Mouse (Mus musculus) midbrain, embryonic 14.5 days (tissue): ENCODE measurements around the gene Mfsd4a. TPM values are rescaled to one million over a fixed set of nuclear protein-coding genes. Genes with fewer than 3 reads are reported as not detected.

Experiments
- ATAC-seq: fragments of 200-750 bp; cut with Nextera tagmentation; 2 replicates; pipeline ENCODE4 v1.8.0; 2017; ENCODE audit warnings: moderate number of reproducible peaks, moderate library complexity; ENCODE audit not compliant: low FRiP score, low TSS enrichment
- DNase-seq: peaks from one replicate; pipeline ENCODE4 v3.0.0-alpha.2; 2015
- H3K27ac ChIP-seq: fragments of 300-500 bp; sonication (generic); replicated peaks from 2 replicates; pipeline ENCODE4 v1.5.1; 2014; ENCODE audit warnings: mild to moderate bottlenecking, low read depth, low read length, moderate library complexity
- H3K27me3 ChIP-seq: fragments of 300-500 bp; sonication (generic); 2 replicates; pipeline ENCODE4 v1.6.1; 2014; ENCODE audit warnings: low read length, control low read depth, mixed read lengths; ENCODE audit not compliant: control insufficient read depth, insufficient read depth
- H3K36me3 ChIP-seq: fragments of 300-500 bp; sonication (generic); 2 replicates; pipeline ENCODE4 v1.6.1; 2014; ENCODE audit warnings: low read length, control low read depth; ENCODE audit not compliant: control insufficient read depth, insufficient read depth
- H3K4me1 ChIP-seq: fragments of 300-500 bp; sonication (generic); 2 replicates; pipeline ENCODE4 v1.6.1; 2014; ENCODE audit warnings: mild to moderate bottlenecking, antibody characterized with exemption, low read length, control low read depth; ENCODE audit not compliant: control insufficient read depth, insufficient read depth
- H3K4me2 ChIP-seq: fragments of 300-500 bp; sonication (generic); 2 replicates; pipeline ENCODE4 v1.6.1; 2014; ENCODE audit warnings: mild to moderate bottlenecking, low read length, moderate library complexity
- H3K4me3 ChIP-seq: fragments of 300-500 bp; sonication (generic); replicated peaks from 2 replicates; pipeline ENCODE4 v1.5.1; 2014; ENCODE audit warnings: low read depth, low read length
- H3K9ac ChIP-seq: fragments of 300-500 bp; sonication (generic); replicated peaks from 2 replicates; pipeline ENCODE4 v1.6.1; 2014; ENCODE audit warnings: mild to moderate bottlenecking, low read length, moderate library complexity
- H3K9me3 ChIP-seq: fragments of 300-500 bp; sonication (generic); 2 replicates; pipeline ENCODE4 v1.6.1; 2016; ENCODE audit warnings: low read length, control low read depth, mixed read lengths; ENCODE audit not compliant: control insufficient read depth
- WGBS: fragments of 180-500 bp; shearing (Covaris S2); extraction: QIAGEN DNeasy Blood & Tissue Kit; methylation state at CpG from one replicate; pipeline ENCODE4 v1.1.7; 2014; 5-methylcytosine and 5-hydroxymethylcytosine counted together
- polyA plus RNA-seq: library from polyadenylated mRNA; unstranded; fragments of >200 nt; fragmentation: Nextera tagmentation; extraction: Ambion mirVana; gene quantifications from 2 replicates; pipeline ENCODE4 v1.2.1, GENCODE M21; 2014

Gene Mfsd4a
- polyA plus RNA-seq, 1 experiment from 2014 or later: 10.2 TPM

DNA sequence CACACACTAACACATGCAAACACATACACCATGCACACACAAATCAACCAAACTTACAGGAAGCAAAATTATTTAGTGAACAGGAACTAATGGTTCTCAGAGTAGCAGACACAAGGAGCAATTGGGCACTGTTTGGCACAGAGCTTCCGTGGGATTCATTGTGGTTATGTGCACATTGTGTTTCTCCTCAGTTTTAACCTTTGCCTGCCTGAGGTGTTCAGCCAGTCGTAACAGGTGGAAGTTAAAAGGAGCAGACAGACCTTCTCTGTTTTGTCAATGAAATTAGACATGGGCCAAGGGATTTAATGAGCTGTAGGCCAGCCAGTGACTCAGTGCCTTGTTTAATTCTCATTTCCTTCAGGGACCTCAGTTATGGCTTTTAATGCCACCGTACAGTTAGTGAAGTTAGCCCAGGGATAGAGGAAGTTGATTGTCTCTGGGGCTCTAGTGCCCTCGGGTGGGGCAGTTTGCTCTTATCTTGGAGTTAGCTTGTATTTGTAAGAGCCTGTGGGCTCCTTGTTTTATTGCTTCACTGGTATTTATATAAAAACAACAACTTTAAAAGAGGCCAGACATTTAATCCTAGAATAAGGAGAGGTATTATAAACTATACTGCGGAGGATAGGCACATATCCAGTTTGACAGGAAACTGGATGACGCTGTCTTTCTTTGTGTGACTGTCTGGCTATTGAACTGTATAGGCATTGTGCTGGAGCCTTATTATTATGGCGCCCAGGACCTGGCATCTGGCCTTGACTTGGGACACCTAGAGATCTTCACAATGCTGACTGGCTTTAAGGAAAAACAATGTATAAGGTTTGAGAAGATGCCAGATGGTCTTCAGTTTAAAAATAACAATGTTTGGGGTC is 17.6 kb upstream of the Mfsd4a start:
- Histone ChIP-seq H3K9ac (no peak overlapping the region), H3K4me3 (no peak overlapping the region), H3K27me3 (no peaks in the 10 kb centered on the region), H3K27ac (no peak overlapping the region), H3K4me1 (no peaks in the 10 kb centered on the region), H3K36me3 (no peaks in the 10 kb centered on the region), H3K9me3 (peaks cover 7% of the 10 kb centered on the region; the same call in 1 of the 2 replicates), H3K4me2 (no peak overlapping the region)
- DNase-seq (no peak), ATAC-seq (no peak)
- WGBS: 66% methylated on average over 7 of the region's 7 CpGs

DNA sequence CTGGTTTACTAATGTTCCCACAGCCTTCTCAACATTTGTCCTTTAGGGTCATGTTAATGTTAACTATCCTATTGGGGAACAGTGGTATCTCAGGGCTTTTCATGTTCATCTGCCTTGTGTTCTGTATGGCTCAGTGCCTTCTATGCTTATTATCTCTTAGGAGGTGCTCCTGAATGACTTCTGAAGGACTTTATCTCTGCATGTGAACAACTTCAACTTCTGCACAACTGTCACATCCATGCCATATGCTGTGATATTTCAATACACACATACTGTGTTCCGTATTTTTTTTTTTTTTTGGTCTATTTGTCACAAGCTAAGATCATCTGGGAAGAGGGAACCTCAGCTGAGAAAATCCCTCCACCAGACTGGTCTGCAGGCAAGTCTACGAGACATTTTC is 10.6 kb upstream of the Mfsd4a start:
- Histone ChIP-seq H3K4me3 (no peak overlapping the region), H3K9me3 (peaks cover 7% of the 10 kb centered on the region; the same call in 1 of the 2 replicates), H3K4me1 (no peaks in the 10 kb centered on the region), H3K36me3 (no peaks in the 10 kb centered on the region), H3K27ac (no peak overlapping the region), H3K9ac (no peak overlapping the region), H3K4me2 (no peak overlapping the region), H3K27me3 (no peaks in the 10 kb centered on the region)
- DNase-seq: no peak
- no peak for ATAC-seq
- 91% methylated on average over 2 of the region's 2 CpGs for WGBS

DNA sequence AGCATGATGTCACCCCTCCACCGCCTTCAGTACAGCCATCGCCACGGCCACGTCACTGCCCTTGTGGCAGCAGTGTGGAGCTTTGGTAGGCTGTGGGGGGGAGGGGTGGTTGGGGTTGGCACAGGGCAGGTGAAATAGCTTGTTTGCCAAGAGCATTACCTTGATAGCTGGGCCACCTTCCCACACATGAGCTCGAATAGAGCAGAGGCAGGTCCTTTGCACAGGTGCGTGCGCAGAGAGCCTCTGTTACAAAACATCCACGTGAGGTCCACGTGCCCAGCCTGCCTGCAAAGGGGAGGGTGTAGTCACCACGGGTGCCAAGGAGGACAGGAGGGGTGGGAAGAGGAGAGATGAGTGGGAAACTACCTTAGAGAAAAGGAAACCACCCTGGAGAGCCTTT is 7.7 kb upstream of the Mfsd4a start:
- Histone ChIP-seq H3K9ac (no peak overlapping the region), H3K4me3 (no peak overlapping the region), H3K27ac (no peak overlapping the region), H3K27me3 (no peaks in the 10 kb centered on the region), H3K4me2 (no peak overlapping the region), H3K4me1 (no peaks in the 10 kb centered on the region), H3K36me3 (no peaks in the 10 kb centered on the region), H3K9me3 (no peaks in the 10 kb centered on the region)
- ATAC-seq (no peak), DNase-seq (no peak)
- WGBS: 87% methylated on average over 10 of the region's 10 CpGs

DNA sequence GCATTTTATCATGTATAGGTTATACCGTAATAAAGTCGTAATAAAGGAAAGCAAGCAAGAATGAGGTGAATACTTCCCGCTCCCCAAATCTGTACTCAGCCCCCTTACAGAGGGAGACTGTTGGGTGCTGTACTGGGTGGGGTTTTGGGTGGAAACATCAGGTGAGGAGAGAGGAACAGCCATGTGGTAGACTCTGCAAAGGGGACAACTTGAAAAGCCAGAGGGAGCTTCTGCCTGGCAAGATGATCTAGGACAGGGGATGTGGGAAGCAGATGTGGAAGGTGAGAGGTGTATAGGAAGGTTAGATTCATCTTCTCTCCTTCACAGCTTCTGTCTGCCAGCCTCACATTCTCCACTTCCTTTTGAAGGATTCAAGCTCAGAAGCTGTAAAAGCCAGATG is 2.8 kb upstream of the Mfsd4a start:
- no peaks in the 10 kb centered on the region for H3K9me3 ChIP-seq
- no peak overlapping the region for H3K27ac ChIP-seq
- H3K4me1 ChIP-seq: peaks cover 11% of the 10 kb centered on the region
- H3K9ac ChIP-seq: no peak overlapping the region
- H3K4me2 ChIP-seq: no peak overlapping the region
- H3K4me3 ChIP-seq: no peak overlapping the region
- peaks cover 21% of the 10 kb centered on the region for H3K27me3 ChIP-seq
- no peaks in the 10 kb centered on the region for H3K36me3 ChIP-seq
- ATAC-seq (no peak), DNase-seq (no peak)
- 95% methylated on average over 3 of the region's 3 CpGs for WGBS

DNA sequence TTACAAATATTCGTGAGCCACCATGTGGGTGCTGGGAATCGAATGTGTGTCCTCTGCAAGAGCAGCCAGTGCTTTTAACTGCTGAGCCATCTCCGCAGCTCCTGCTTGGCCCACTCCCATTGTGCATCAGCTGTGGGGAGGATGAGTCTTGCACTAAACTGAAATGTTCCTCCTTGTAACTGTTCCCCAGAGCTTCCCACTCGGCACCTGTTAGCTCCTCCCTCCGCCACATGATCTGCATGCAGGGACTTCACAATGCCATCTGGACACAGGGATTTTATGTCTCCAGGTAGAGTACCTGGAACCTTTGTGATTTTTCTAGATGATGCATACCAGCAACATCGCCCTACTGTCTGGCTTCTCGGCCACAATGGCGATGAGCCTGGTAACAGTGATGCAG is 1.6 kb upstream of the Mfsd4a start:
- no peak for DNase-seq
- Histone ChIP-seq H3K4me1 (peaks cover 11% of the 10 kb centered on the region), H3K27ac (no peak overlapping the region), H3K9ac (no peak overlapping the region), H3K27me3 (peaks cover 21% of the 10 kb centered on the region), H3K36me3 (no peaks in the 10 kb centered on the region), H3K4me3 (no peak overlapping the region), H3K9me3 (no peaks in the 10 kb centered on the region), H3K4me2 (no peak overlapping the region)
- WGBS: 91% methylated on average over 8 of the region's 8 CpGs
- ATAC-seq: no peak

DNA sequence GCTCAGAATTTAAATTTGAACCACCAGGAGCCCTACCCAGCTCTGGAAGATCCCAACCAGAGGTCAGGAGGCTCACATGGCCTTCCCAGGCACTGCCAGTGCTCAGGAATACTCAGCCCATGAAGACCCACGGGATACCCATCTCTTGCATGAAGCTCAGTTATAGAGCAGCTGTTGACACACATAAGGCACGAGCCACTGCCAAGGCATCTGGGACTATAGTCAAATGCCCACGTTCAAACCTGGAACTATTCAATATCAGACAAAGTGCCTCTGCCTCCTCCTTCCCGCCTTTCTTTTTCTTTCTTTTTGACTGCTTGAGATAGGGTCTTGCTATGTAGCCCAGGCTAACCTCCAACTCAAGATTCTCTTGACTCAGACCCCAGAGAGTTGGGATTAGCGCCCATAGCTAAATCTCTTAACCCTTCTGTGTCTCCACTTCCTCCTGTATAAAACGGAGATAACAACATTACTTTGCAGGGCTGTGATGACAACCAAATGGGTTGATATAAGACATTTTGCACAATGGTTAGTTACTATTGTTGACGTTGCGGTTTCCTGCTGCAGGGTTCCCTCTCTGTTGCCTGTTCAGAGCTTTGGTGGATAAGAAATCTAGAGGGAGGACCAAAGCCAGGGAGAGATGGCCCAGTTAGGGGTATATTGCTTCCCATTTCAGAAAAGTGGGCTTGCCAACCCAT is 2.2 kb downstream of the Mfsd4a start:
- peaks cover 11% of the 10 kb centered on the region for H3K4me1 ChIP-seq
- H3K27me3 ChIP-seq: peaks cover 21% of the 10 kb centered on the region
- no peak overlapping the region for H3K9ac ChIP-seq
- no peak overlapping the region for H3K4me3 ChIP-seq
- ATAC-seq (no peak), DNase-seq (no peak)
- H3K9me3 ChIP-seq: no peaks in the 10 kb centered on the region
- no peaks in the 10 kb centered on the region for H3K36me3 ChIP-seq
- no peak overlapping the region for H3K27ac ChIP-seq
- H3K4me2 ChIP-seq: no peak overlapping the region
- WGBS: 79% methylated on average over 8 of the region's 8 CpGs

DNA sequence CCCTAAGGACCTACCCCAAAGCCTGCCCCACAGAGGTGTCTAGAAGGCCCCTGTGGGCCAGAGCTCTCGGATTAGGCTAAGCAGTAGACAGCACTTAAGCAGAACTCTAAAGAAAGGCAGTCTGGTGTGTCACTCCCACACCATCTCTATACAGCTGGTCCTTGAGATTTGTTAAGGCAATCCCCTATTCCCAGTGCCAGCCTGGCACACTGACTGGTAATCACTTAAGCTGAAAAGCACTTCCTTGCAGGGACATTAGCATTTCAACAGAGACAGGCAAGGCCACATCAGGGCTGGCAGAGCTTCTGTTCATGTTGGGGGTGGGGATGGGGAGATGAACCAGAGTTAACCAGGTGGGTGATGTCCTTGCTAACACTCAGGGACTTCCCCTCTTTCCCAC is 2.9 kb downstream of the Mfsd4a start:
- Histone ChIP-seq H3K4me1 (peaks cover 11% of the 10 kb centered on the region), H3K9ac (no peak overlapping the region), H3K4me3 (no peak overlapping the region), H3K27ac (no peak overlapping the region), H3K9me3 (no peaks in the 10 kb centered on the region), H3K4me2 (no peak overlapping the region), H3K27me3 (peaks cover 21% of the 10 kb centered on the region), H3K36me3 (no peaks in the 10 kb centered on the region)
- peak; percentile 14 for DNase-seq
- no peak for ATAC-seq
- WGBS: 19% methylated on average over 1 of the region's 1 CpGs

DNA sequence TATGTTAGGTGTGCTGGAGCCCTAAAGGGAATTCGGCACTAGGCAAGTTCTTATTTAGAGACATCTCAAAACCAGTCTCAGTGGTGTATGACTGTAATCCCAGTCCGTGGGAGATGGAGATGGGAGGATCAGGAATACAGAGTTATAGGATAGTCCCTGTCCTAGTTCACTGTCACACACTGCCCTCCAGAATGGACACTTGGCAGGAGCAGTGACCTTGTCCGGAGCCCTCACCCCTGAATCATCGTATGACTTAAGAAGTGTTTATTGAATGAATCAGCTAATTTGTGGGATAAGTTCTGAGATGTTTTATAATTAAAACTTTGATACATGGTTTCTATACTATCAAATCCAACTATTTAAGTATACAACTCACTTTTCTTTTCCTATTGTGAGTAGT is 4.8 kb downstream of the Mfsd4a start:
- DNase-seq (no peak), ATAC-seq (no peak)
- no peak overlapping the region for H3K4me3 ChIP-seq
- H3K27ac ChIP-seq: no peak overlapping the region
- peaks cover 10% of the 10 kb centered on the region for H3K4me1 ChIP-seq
- no peak overlapping the region for H3K9ac ChIP-seq
- H3K36me3 ChIP-seq: no peaks in the 10 kb centered on the region
- no peaks in the 10 kb centered on the region for H3K9me3 ChIP-seq
- H3K27me3 ChIP-seq: 0 out of 2 replicates have a peak, but pooled peaks cover 12% of the 10 kb centered on the region
- 85% methylated on average over 4 of the region's 4 CpGs for WGBS
- H3K4me2 ChIP-seq: no peak overlapping the region
